Mouse (Mus musculus) CH12.LX (cell line): ENCODE data around the gene Setd6. TPM values are rescaled to one million over a fixed set of nuclear protein-coding genes. Genes with fewer than 3 reads are reported as not detected.

Source experiments
- DNase-seq: peaks from one replicate; pipeline ENCODE4 v3.0.0-alpha.2; 2013; ENCODE audit errors: extremely low read depth
- H3K27ac ChIP-seq: 2 replicates; pipeline ENCODE4 v1.5.1; 2012; ENCODE audit warnings: low read depth, mild to moderate bottlenecking, control low read depth, moderate library complexity; ENCODE audit not compliant: insufficient read depth
- H3K27me3 ChIP-seq: replicated peaks from 2 replicates; pipeline ENCODE3; 2012; ENCODE audit warnings: inconsistent platforms
- H3K36me3 ChIP-seq, 2 experiments: replicated peaks in 1 of 2; 2 replicates each; pipeline versions ENCODE3 to v1.6.1; 2012; ENCODE audit warnings: inconsistent platforms in 1 of 2, low read length in 1 of 2, mild to moderate bottlenecking in 1 of 2, mixed read lengths in 1 of 2, moderate library complexity in 1 of 2; ENCODE audit not compliant: control insufficient read depth in 1 of 2, insufficient read depth in 1 of 2
- H3K4me1 ChIP-seq, 2 experiments: 2 replicates each; pipeline ENCODE4 v1.6.1; 2012; ENCODE audit warnings: inconsistent platforms in 1 of 2, moderate library complexity in 1 of 2; ENCODE audit not compliant: insufficient read depth in 2 of 2, control insufficient read depth in 1 of 2
- H3K4me2 ChIP-seq: 2 replicates; pipeline ENCODE4 v1.6.1; 2012; ENCODE audit warnings: low read depth, mild to moderate bottlenecking, control low read depth; ENCODE audit not compliant: poor library complexity, insufficient read depth, severe bottlenecking
- H3K4me3 ChIP-seq, 3 experiments: fragments of 150-350 bp in 1 of 3; sonication (generic) in 1 of 3; replicated peaks in 1 of 3; 2 replicates each; pipeline versions ENCODE3 to v1.5.1; 2011 to 2012; ENCODE audit warnings: low read depth in 2 of 3, low read length in 2 of 3, mild to moderate bottlenecking in 2 of 3, moderate library complexity in 2 of 3, control low read depth in 1 of 3, improper control_type of control experiment in 1 of 3, inconsistent platforms in 1 of 3, mixed read lengths in 1 of 3; ENCODE audit not compliant: poor library complexity in 1 of 3
- H3K79me2 ChIP-seq: replicated peaks from 2 replicates; pipeline ENCODE4 v1.6.1; 2012; ENCODE audit warnings: mild to moderate bottlenecking, moderate library complexity; ENCODE audit not compliant: control insufficient read depth, poor library complexity, insufficient read depth, severe bottlenecking; ENCODE audit errors: extremely low read depth
- H3K9ac ChIP-seq: 2 replicates; pipeline ENCODE4 v1.6.1; 2012; ENCODE audit warnings: low read depth, mild to moderate bottlenecking, control low read depth, moderate library complexity; ENCODE audit not compliant: insufficient read depth
- H3K9me3 ChIP-seq: replicated peaks from 2 replicates; pipeline ENCODE3; 2012; ENCODE audit warnings: low read length, inconsistent platforms, mixed read lengths
- BHLHE40 ChIP-seq: IDR thresholded peaks from 2 replicates; pipeline ENCODE4 v1.6.1; 2011; ENCODE audit warnings: mild to moderate bottlenecking, low read depth, low read length, improper control_type of control experiment
- CHD1 ChIP-seq: IDR thresholded peaks from 2 replicates; pipeline ENCODE4 v1.6.1; 2012; ENCODE audit warnings: low read depth, low read length, improper control_type of control experiment, inconsistent platforms
- CTCF ChIP-seq, 2 experiments: IDR thresholded peaks in 1 of 2; conservative IDR thresholded peaks in 1 of 2; 2 replicates each; pipeline ENCODE4 v1.5.1; 2011 to 2012; ENCODE audit warnings: low read depth in 2 of 2, low read length in 2 of 2, improper control_type of control experiment in 1 of 2, inconsistent platforms in 1 of 2, mild to moderate bottlenecking in 1 of 2, moderate library complexity in 1 of 2
- E2F4 ChIP-seq: IDR thresholded peaks from 2 replicates; pipeline ENCODE4 v1.6.1; 2011; ENCODE audit warnings: low read depth, low read length, improper control_type of control experiment; ENCODE audit not compliant: insufficient replicate concordance
- EP300 ChIP-seq: IDR thresholded peaks from 2 replicates; pipeline ENCODE4 v1.6.1; 2011; ENCODE audit warnings: low read length, improper control_type of control experiment
- GABPA ChIP-seq: IDR thresholded peaks from 2 replicates; pipeline ENCODE4 v1.6.1; 2012; ENCODE audit warnings: low read depth, low read length, improper control_type of control experiment, inconsistent platforms; ENCODE audit not compliant: insufficient replicate concordance
- HCFC1 ChIP-seq: IDR thresholded peaks from 2 replicates; pipeline ENCODE4 v1.6.1; 2012; ENCODE audit warnings: low read depth, mild to moderate bottlenecking, inconsistent platforms, low read length, improper control_type of control experiment
- IRF4 ChIP-seq: IDR thresholded peaks from 2 replicates; pipeline ENCODE4 v1.6.1; 2014; ENCODE audit warnings: low read depth, mild to moderate bottlenecking, inconsistent platforms, low read length, improper control_type of control experiment
- JUN ChIP-seq: IDR thresholded peaks from 2 replicates; pipeline ENCODE4 v1.6.1; 2011; ENCODE audit warnings: low read depth, mild to moderate bottlenecking, low read length, improper control_type of control experiment, moderate library complexity; ENCODE audit not compliant: insufficient read depth
- KAT2A ChIP-seq: IDR thresholded peaks from 2 replicates; pipeline ENCODE4 v1.6.1; 2012; ENCODE audit warnings: low read length, improper control_type of control experiment, inconsistent platforms; ENCODE audit not compliant: insufficient replicate concordance
- MAFK ChIP-seq: IDR thresholded peaks from 2 replicates; pipeline ENCODE4 v1.6.1; 2011; ENCODE audit warnings: low read length, improper control_type of control experiment; ENCODE audit not compliant: insufficient replicate concordance
- MAZ ChIP-seq: IDR thresholded peaks from 2 replicates; pipeline ENCODE4 v1.6.1; 2012; ENCODE audit warnings: low read depth, mild to moderate bottlenecking, inconsistent platforms, low read length, improper control_type of control experiment, moderate library complexity
- MEF2A ChIP-seq: IDR thresholded peaks from 2 replicates; pipeline ENCODE4 v1.6.1; 2014; ENCODE audit warnings: low read depth, mild to moderate bottlenecking, inconsistent platforms, low read length, improper control_type of control experiment, borderline replicate concordance
- MXI1 ChIP-seq: IDR thresholded peaks from 2 replicates; pipeline ENCODE4 v1.6.1; 2011; ENCODE audit warnings: mild to moderate bottlenecking, low read depth, low read length, improper control_type of control experiment
- MYC ChIP-seq: IDR thresholded peaks from 2 replicates; pipeline ENCODE4 v1.6.1; 2011; ENCODE audit warnings: low read depth, mild to moderate bottlenecking, improper control_type of control experiment, low read length
- NRF1 ChIP-seq: IDR thresholded peaks from 2 replicates; pipeline ENCODE4 v1.6.1; 2014; ENCODE audit warnings: low read depth, mild to moderate bottlenecking, inconsistent platforms, low read length, improper control_type of control experiment, moderate library complexity
- POLR2AphosphoS2 ChIP-seq: IDR thresholded peaks from 2 replicates; pipeline ENCODE4 v1.6.1; 2011; ENCODE audit warnings: low read depth, low read length, improper control_type of control experiment
- RCOR1 ChIP-seq: conservative IDR thresholded peaks from 2 replicates; pipeline ENCODE4 v1.6.1; 2012; ENCODE audit warnings: low read depth, mild to moderate bottlenecking, inconsistent platforms, low read length, improper control_type of control experiment
- SMC3 ChIP-seq: IDR thresholded peaks from 2 replicates; pipeline ENCODE4 v1.6.1; 2011; ENCODE audit warnings: low read depth, low read length, improper control_type of control experiment
- TCF12 ChIP-seq: IDR thresholded peaks from 2 replicates; pipeline ENCODE4 v1.6.1; 2014; ENCODE audit warnings: low read depth, mild to moderate bottlenecking, inconsistent platforms, low read length, improper control_type of control experiment
- ZC3H11A ChIP-seq: IDR thresholded peaks from 2 replicates; pipeline ENCODE4 v1.6.1; 2012; ENCODE audit warnings: low read depth, mild to moderate bottlenecking, inconsistent platforms, low read length, improper control_type of control experiment
- ZNF384 ChIP-seq: IDR thresholded peaks from 2 replicates; pipeline ENCODE4 v1.6.1; 2012; ENCODE audit warnings: low read depth, low read length, improper control_type of control experiment, inconsistent platforms
- dilution Hi-C: fragments of 300-500 bp; cut with MboI; formaldehyde crosslinking; loops from 2 replicates; pipeline ENCODE4 v1.14.3; 2020; ENCODE audit warnings: low sequenced_read_pairs; ENCODE audit not compliant: extremely low pct_unique_long_range_greater_than_20kb, extremely low pct_ligation_motif_present
- in situ Hi-C: fragments of 300-500 bp; cut with MboI; formaldehyde crosslinking; loops from 3 replicates; pipeline ENCODE4 v1.14.3; 2019; ENCODE audit warnings: low sequenced_read_pairs, low pct_ligation_motif_present, low pct_unique_long_range_greater_than_20kb, mixed read lengths
- polyA plus RNA-seq: library from polyadenylated mRNA; unstranded; fragments of >175 nt; gene quantifications from 2 replicates; pipeline ENCODE4 v1.2.1, GENCODE M21; 2012; ENCODE audit warnings: low read depth; ENCODE audit not compliant: insufficient read length
- total RNA-seq, 2 experiments: library from RNA; depleted of rRNA; stranded (reverse); fragments of 300-350 nt in 1 of 2; fragments of >200 nt in 1 of 2; gene quantifications; 2 replicates each; pipeline ENCODE4 v1.2.3; 2012 to 2014

The Setd6 gene
- total and polyA plus RNA-seq, 3 experiments: 29.6 to 50.6 (median 29.7) TPM

DNA sequence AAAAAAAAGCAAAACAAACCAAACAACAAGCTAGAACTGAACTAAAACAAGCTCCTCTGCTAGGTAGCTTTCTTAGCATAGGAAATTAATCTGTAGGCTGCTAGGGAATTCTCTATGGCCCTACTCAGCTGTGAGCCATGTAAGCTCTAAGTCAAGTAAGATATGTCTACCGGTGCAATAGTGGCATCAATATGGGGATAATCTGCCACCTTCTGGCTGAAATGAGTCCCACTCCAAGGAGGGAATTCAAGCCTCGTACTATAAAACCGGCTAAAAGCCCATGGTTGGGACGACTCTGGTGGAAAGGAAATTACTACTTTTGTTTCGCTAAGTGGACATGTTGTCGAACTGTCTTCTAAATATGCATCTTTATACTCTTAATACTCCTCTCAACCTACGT lies 22.9 kb downstream of the Setd6 start:
- no peak for DNase-seq
- Histone ChIP-seq H3K9me3 (no peaks in the 10 kb centered on the region), H3K79me2 (peaks cover 5% of the 10 kb centered on the region), H3K4me1 (no peaks in the 10 kb centered on the region), H3K27ac (no peak overlapping the region), H3K27me3 (no peaks in the 10 kb centered on the region), H3K9ac (no peak overlapping the region), H3K36me3 (peaks cover 71 to 95% of the 10 kb centered on the region in 2 experiments), H3K4me3 (no peak overlapping the region), H3K4me2 (no peak overlapping the region)
- dilution Hi-C loops (no loop called here), in situ Hi-C loops (no loop called here)
- no peak for TF ChIP-seq MAFK
- no peak for TF ChIP-seq JUN
- peak in 1 of 2 experiments; percentile 21; a peak in 2 of 4 replicates for TF ChIP-seq CTCF (conservative IDR thresholded peaks at IDR 0.05 in 1 of 2, IDR thresholded peaks at IDR 0.05 in 1 of 2; ENCODE audit: low read depth in 2 of 2, low read length in 2 of 2)
- TF ChIP-seq GABPA: no peak
- TF ChIP-seq RCOR1: no peak
- no peak for TF ChIP-seq EP300

GRCm38 (mm10) chr8:95741732-95742131 lies 26.1 kb downstream of the Setd6 start:
- in situ Hi-C loops: no loop called here
- Histone ChIP-seq H3K9ac (no peak overlapping the region), H3K36me3 (peaks cover 73 to 96% of the 10 kb centered on the region in 2 experiments), H3K4me1 (no peaks in the 10 kb centered on the region), H3K27ac (no peak overlapping the region), H3K79me2 (peaks cover 5% of the 10 kb centered on the region), H3K4me2 (no peak overlapping the region), H3K4me3 (no peak overlapping the region), H3K9me3 (no peaks in the 10 kb centered on the region), H3K27me3 (no peaks in the 10 kb centered on the region)
- dilution Hi-C loops: no loop called here
- TF ChIP-seq MEF2A (no peak), POLR2AphosphoS2 (no peak), CTCF (conservative IDR thresholded peaks at IDR 0.05 in 1 of 2, IDR thresholded peaks at IDR 0.05 in 1 of 2; ENCODE audit: low read depth in 2 of 2, low read length in 2 of 2) (no peak), HCFC1 (no peak), IRF4 (no peak), JUN (no peak), EP300 (no peak), MXI1 (no peak), ZNF384 (no peak), KAT2A (no peak), ZC3H11A (no peak), NRF1 (no peak), MAZ (no peak), E2F4 (no peak), TCF12 (no peak), BHLHE40 (no peak), MYC (no peak), CHD1 (no peak), GABPA (no peak), SMC3 (no peak)
- DNase-seq: no peak
